Comparison of ENCODE assay signal across 22 mouse cellular contexts in the genomic region with DNA sequence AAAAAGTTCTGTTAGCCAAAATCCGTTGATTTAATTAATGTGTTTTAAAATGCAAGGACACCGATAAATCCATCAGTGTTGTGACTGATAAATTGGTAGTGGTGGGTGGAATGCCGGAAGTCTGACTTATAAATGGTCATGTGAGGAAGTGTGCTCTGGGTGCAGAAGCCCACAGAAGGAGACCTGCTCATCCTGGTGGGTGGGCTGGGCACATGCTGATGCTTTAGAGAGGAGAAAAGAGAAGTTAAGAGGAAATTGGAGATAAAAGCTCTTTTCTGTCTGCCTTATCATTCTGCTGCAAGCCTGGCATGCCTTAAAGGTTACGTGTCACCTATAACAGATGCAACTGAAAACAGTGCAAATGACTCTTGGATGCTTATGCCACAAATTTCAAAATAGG.
"Had no signal": no experiment of that assay in that cellular context is flagged by ENCODE, and none has a peak within 500 bp of the region (broad histone marks: within the 10 kb centered on the region; RNA-seq: fewer than 3 reads in every experiment).

No protein-coding gene starts in this region.

- H3K27ac ChIP-seq: liver, embryonic 15.5 days; lung, embryonic 15.5 days; macrophage; midbrain, embryonic 10.5 days; midbrain, embryonic 13.5 days; midbrain, embryonic 15.5 days; neural tube, embryonic 13.5 days; neural tube, embryonic 15.5 days had no signal

- H3K27me3 ChIP-seq: liver, embryonic 15.5 days; lung, embryonic 15.5 days; midbrain, embryonic 13.5 days; midbrain, embryonic 15.5 days; neural tube, embryonic 13.5 days; neural tube, embryonic 15.5 days had no signal

- ATAC-seq: liver, postnatal 0 days; lung, postnatal 0 days; midbrain, embryonic 13.5 days; midbrain, embryonic 15.5 days had no signal

- H3K9me3 ChIP-seq: liver, embryonic 15.5 days; lung, embryonic 15.5 days; midbrain, embryonic 10.5 days; midbrain, embryonic 13.5 days; midbrain, embryonic 15.5 days; neural tube, embryonic 13.5 days; neural tube, embryonic 15.5 days had no signal

- DNase-seq: liver, postnatal 0 days; lung, adult 2 months; lung, postnatal 14 days; lung, postnatal 36 days; retina, postnatal 1 day; right cerebral cortex, adult 18-20 months; right cerebral cortex, postnatal 25 days; right cerebral cortex, postnatal 4 days; spleen, adult 18-20 months; thymus, adult 2 months; thymus, postnatal 25 days; thymus, postnatal 4 days had no signal

- H3K36me3 ChIP-seq: liver, embryonic 15.5 days; lung, embryonic 15.5 days; midbrain, embryonic 10.5 days; midbrain, embryonic 13.5 days; midbrain, embryonic 15.5 days; neural tube, embryonic 13.5 days; neural tube, embryonic 15.5 days had no signal

- H3K4me3 ChIP-seq: liver, embryonic 15.5 days; lung, embryonic 15.5 days; midbrain, embryonic 10.5 days; midbrain, embryonic 13.5 days; midbrain, embryonic 15.5 days; myocyte; neural tube, embryonic 13.5 days; neural tube, embryonic 15.5 days had no signal

- H3K9ac ChIP-seq: liver, embryonic 15.5 days; liver, postnatal 0 days; lung, embryonic 15.5 days; midbrain, embryonic 13.5 days; midbrain, embryonic 15.5 days; neural tube, embryonic 13.5 days; neural tube, embryonic 15.5 days had no signal

- H3K4me1 ChIP-seq: liver, embryonic 15.5 days had no signal

- H3K4me2 ChIP-seq: liver, embryonic 15.5 days; lung, embryonic 15.5 days; midbrain, embryonic 13.5 days; midbrain, embryonic 15.5 days; neural tube, embryonic 13.5 days; neural tube, embryonic 15.5 days had no signal
